Mouse (Mus musculus) T-helper 2 cell (primary cell): ENCODE results near the gene Pygo2.

ENCODE experiments used
- in situ Hi-C: fragments of 300-600 bp; cut with MboI, MseI; formaldehyde crosslinking; loops from one replicate; pipeline ENCODE4 v1.15.1; 2025; ENCODE audit warnings: high pct_unique_total_duplicates

Gene Pygo2

GRCm38 (mm10) chr3:89456726-89457665 is 27.0 kb downstream of the Pygo2 start:
- in situ Hi-C loops: no loop called here

- in situ Hi-C loops: no loop called here
Observed at GRCm38 (mm10) chr3:89458372-89458964, 28.5 kb downstream of the Pygo2 start.

GRCm38 (mm10) chr3:89458965-89459807 is 29.2 kb downstream of the Pygo2 start:
- in situ Hi-C loops: no loop called here

GRCm38 (mm10) chr3:89468268-89468667 is 38.3 kb downstream of the Pygo2 start:
- in situ Hi-C loops: no loop called here

GRCm38 (mm10) chr3:89472280-89472679 is 42.3 kb downstream of the Pygo2 start:
- in situ Hi-C loops: no loop called here

GRCm38 (mm10) chr3:89473838-89474237 is 43.8 kb downstream of the Pygo2 start:
- in situ Hi-C loops: no loop called here

- in situ Hi-C loops: no loop called here
Observed at GRCm38 (mm10) chr3:89479055-89479454, 49.0 kb downstream of the Pygo2 start.

GRCm38 (mm10) chr3:89481488-89481887 is 51.5 kb downstream of the Pygo2 start:
- in situ Hi-C loops: no loop called here

GRCm38 (mm10) chr3:89482249-89482648 is 52.2 kb downstream of the Pygo2 start:
- in situ Hi-C loops: no loop called here
